Mouse (Mus musculus) forebrain, embryonic 15.5 days (tissue): ENCODE measurements around the gene Fahd2a. TPM values are rescaled to one million over a fixed set of nuclear protein-coding genes. Genes with fewer than 3 reads are reported as not detected.

Source experiments
- ATAC-seq: fragments of 200-750 bp; cut with Nextera tagmentation; replicated peaks from 2 replicates; pipeline ENCODE4 v1.8.0; 2017; ENCODE audit warnings: mild to moderate bottlenecking, moderate TSS enrichment, moderate library complexity
- H3K27ac ChIP-seq: fragments of 300-500 bp; sonication (generic); replicated peaks from 2 replicates; pipeline ENCODE4 v1.5.1; 2015; ENCODE audit warnings: mild to moderate bottlenecking, inconsistent platforms
- H3K27me3 ChIP-seq: fragments of 300-500 bp; sonication (generic); 2 replicates; pipeline ENCODE4 v1.6.1; 2015; ENCODE audit warnings: inconsistent platforms
- H3K36me3 ChIP-seq: fragments of 300-500 bp; sonication (generic); 2 replicates; pipeline ENCODE4 v1.6.1; 2015; ENCODE audit warnings: mild to moderate bottlenecking, inconsistent platforms
- H3K4me1 ChIP-seq: fragments of 300-500 bp; sonication (generic); 2 replicates; pipeline ENCODE4 v1.6.1; 2015; ENCODE audit warnings: inconsistent platforms
- H3K4me2 ChIP-seq: fragments of 300-500 bp; sonication (generic); replicated peaks from 2 replicates; pipeline ENCODE4 v1.6.1; 2015; ENCODE audit warnings: mild to moderate bottlenecking, inconsistent platforms
- H3K4me3 ChIP-seq: fragments of 300-500 bp; sonication (generic); 2 replicates; pipeline ENCODE4 v1.5.1; 2015; ENCODE audit warnings: mild to moderate bottlenecking, inconsistent platforms
- H3K9ac ChIP-seq: fragments of 300-500 bp; sonication (generic); replicated peaks from 2 replicates; pipeline ENCODE4 v1.6.1; 2015; ENCODE audit warnings: mild to moderate bottlenecking, inconsistent platforms
- H3K9me3 ChIP-seq: fragments of 300-500 bp; sonication (generic); 2 replicates; pipeline ENCODE4 v1.6.1; 2016; ENCODE audit warnings: inconsistent platforms
- WGBS: fragments of 180-500 bp; shearing (Covaris S2); methylation state at CpG from one replicate; pipeline ENCODE4 v1.1.7; 2015; ENCODE audit warnings: mixed read lengths; 5-methylcytosine and 5-hydroxymethylcytosine counted together
- polyA plus RNA-seq: library from polyadenylated mRNA; unstranded; fragments of >200 nt; fragmentation: Nextera tagmentation; extraction: Ambion mirVana; gene quantifications from 2 replicates; pipeline ENCODE4 v1.2.1, GENCODE M21; 2015

Gene Fahd2a
- polyA plus RNA-seq, 1 experiment from 2014 or later: 29.9 TPM

GRCm38 (mm10) chr2:127461351-127461750 lies 17.0 kb upstream of the Fahd2a start:
- H3K27me3 ChIP-seq: no peaks in the 10 kb centered on the region
- H3K4me2 ChIP-seq: no peak overlapping the region
- no peaks in the 10 kb centered on the region for H3K36me3 ChIP-seq
- H3K4me3 ChIP-seq: no peak overlapping the region
- H3K9me3 ChIP-seq: no peaks in the 10 kb centered on the region
- H3K27ac ChIP-seq: no peak overlapping the region
- 61% methylated on average over 9 of the region's 9 CpGs for WGBS
- no peak overlapping the region for H3K9ac ChIP-seq
- no peaks in the 10 kb centered on the region for H3K4me1 ChIP-seq
- no peak for ATAC-seq

DNA sequence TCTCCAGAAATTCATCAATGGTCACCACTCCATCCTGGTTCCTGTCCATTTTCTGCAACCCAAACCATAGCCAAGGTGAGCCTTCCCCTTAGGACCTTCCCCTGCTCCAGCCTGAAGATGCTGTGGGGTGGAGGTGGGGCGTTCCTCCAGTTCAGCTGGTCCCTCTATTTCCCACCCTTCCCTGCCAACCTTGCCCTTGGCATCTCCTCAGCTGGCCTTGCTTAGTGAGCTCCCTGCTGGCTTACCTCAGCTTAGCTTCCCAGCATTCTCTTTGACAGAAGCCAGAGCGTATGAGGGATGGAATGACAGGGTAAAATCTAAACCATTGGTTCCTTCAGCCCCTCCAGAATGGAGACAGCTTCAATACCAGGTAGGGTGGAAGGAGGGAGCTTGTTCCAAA lies 15.0 kb upstream of the Fahd2a start:
- ATAC-seq: no peak
- Histone ChIP-seq H3K4me1 (no peaks in the 10 kb centered on the region), H3K4me2 (no peak overlapping the region), H3K36me3 (no peaks in the 10 kb centered on the region), H3K27me3 (no peaks in the 10 kb centered on the region), H3K9ac (no peak overlapping the region), H3K9me3 (no peaks in the 10 kb centered on the region), H3K4me3 (no peak overlapping the region), H3K27ac (no peak overlapping the region)
- 70% methylated on average over 2 of the region's 2 CpGs for WGBS

GRCm38 (mm10) chr2:127453764-127454163 lies 9.4 kb upstream of the Fahd2a start:
- no peak overlapping the region for H3K9ac ChIP-seq
- no peaks in the 10 kb centered on the region for H3K9me3 ChIP-seq
- no peak overlapping the region for H3K27ac ChIP-seq
- H3K4me3 ChIP-seq: no peak overlapping the region
- peaks cover 5% of the 10 kb centered on the region; the same call in 1 of the 2 replicates for H3K27me3 ChIP-seq
- H3K4me2 ChIP-seq: no peak overlapping the region
- H3K4me1 ChIP-seq: no peaks in the 10 kb centered on the region
- no peak for ATAC-seq
- H3K36me3 ChIP-seq: no peaks in the 10 kb centered on the region
- 5% methylated on average over 5 of the region's 5 CpGs for WGBS

- H3K9ac ChIP-seq: no peak overlapping the region
- H3K9me3 ChIP-seq: no peaks in the 10 kb centered on the region
- peaks cover 5% of the 10 kb centered on the region; the same call in 1 of the 2 replicates for H3K27me3 ChIP-seq
- H3K4me2 ChIP-seq: no peak overlapping the region
- H3K4me3 ChIP-seq: no peak overlapping the region
- ATAC-seq: no peak
- no peaks in the 10 kb centered on the region for H3K36me3 ChIP-seq
- no peaks in the 10 kb centered on the region for H3K4me1 ChIP-seq
- 85% methylated on average over 9 of the region's 9 CpGs for WGBS
- no peak overlapping the region for H3K27ac ChIP-seq
Measured at GRCm38 (mm10) chr2:127453141-127453540, 8.8 kb upstream of the Fahd2a start.

GRCm38 (mm10) chr2:127451748-127452147 lies 7.4 kb upstream of the Fahd2a start:
- no peaks in the 10 kb centered on the region for H3K36me3 ChIP-seq
- H3K27ac ChIP-seq: no peak overlapping the region
- no peak overlapping the region for H3K9ac ChIP-seq
- peaks cover 5% of the 10 kb centered on the region; the same call in 1 of the 2 replicates for H3K27me3 ChIP-seq
- 48% methylated on average over 6 of the region's 6 CpGs for WGBS
- no peak for ATAC-seq
- no peaks in the 10 kb centered on the region for H3K4me1 ChIP-seq
- H3K4me3 ChIP-seq: no peak overlapping the region
- no peaks in the 10 kb centered on the region for H3K9me3 ChIP-seq
- no peak overlapping the region for H3K4me2 ChIP-seq

DNA sequence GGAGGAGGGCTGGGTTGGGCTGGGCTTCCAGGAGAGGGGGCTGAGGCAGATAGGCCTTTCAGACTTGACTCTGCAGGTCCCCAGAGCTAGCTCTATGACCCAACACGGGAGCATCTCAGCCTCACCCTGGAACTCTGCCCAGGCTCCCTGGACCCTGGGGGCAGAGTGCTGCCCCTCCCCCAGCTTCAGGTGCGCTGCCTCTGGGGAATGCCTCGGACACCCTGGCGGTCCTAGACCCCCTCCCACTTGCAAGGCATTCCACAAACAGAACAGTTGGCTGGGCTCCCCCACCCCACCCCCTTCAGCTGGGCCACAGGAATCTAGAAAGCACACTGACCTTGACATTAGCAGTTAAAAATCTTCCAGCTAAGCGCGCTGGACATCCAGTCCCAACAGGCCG lies 5.3 kb upstream of the Fahd2a start:
- no peak overlapping the region for H3K4me3 ChIP-seq
- peaks cover 5% of the 10 kb centered on the region; the same call in 1 of the 2 replicates for H3K27me3 ChIP-seq
- no peak overlapping the region for H3K27ac ChIP-seq
- 45% methylated on average over 7 of the region's 7 CpGs for WGBS
- no peak overlapping the region for H3K4me2 ChIP-seq
- H3K9me3 ChIP-seq: no peaks in the 10 kb centered on the region
- no peak overlapping the region for H3K9ac ChIP-seq
- no peak for ATAC-seq
- H3K4me1 ChIP-seq: peaks cover 3% of the 10 kb centered on the region
- H3K36me3 ChIP-seq: no peaks in the 10 kb centered on the region

- H3K4me2 ChIP-seq: no peak overlapping the region
- no peaks in the 10 kb centered on the region for H3K9me3 ChIP-seq
- no peak overlapping the region for H3K9ac ChIP-seq
- H3K4me1 ChIP-seq: peaks cover 25% of the 10 kb centered on the region
- no peak overlapping the region for H3K4me3 ChIP-seq
- WGBS: 38% methylated on average over 3 of the region's 3 CpGs
- ATAC-seq: no peak
- no peaks in the 10 kb centered on the region for H3K27me3 ChIP-seq
- H3K36me3 ChIP-seq: no peaks in the 10 kb centered on the region
- H3K27ac ChIP-seq: no peak overlapping the region
Measured at GRCm38 (mm10) chr2:127446847-127447246, 2.5 kb upstream of the Fahd2a start.

DNA sequence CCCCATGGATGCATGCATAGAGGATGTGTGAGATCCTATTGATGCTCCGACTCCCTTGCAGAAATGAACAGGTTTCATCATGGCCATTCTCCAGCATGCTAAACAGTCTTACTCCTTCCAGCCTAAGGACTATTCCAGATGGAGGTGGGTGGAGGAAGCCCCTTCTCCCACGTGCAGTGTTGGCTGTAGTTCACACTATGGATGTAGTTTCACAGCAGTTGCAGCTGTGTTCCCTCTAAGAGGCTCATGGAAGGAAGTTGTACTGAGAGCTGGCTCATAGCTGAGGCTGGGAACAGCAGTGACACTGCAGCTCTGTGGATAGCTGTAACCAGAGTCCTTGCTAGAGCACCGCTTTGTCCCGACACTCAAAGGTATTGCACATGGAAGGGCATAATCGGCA lies 6.7 kb downstream of the Fahd2a start:
- H3K4me2 ChIP-seq: no peak overlapping the region
- WGBS: 88% methylated on average over 5 of the region's 5 CpGs
- H3K9me3 ChIP-seq: no peaks in the 10 kb centered on the region
- H3K36me3 ChIP-seq: peaks cover 29% of the 10 kb centered on the region
- ATAC-seq: no peak
- no peak overlapping the region for H3K27ac ChIP-seq
- H3K27me3 ChIP-seq: no peaks in the 10 kb centered on the region
- 0 out of 2 replicates have a peak, but pooled peaks cover 6% of the 10 kb centered on the region for H3K4me1 ChIP-seq
- no peak overlapping the region for H3K9ac ChIP-seq
- no peak overlapping the region for H3K4me3 ChIP-seq

DNA sequence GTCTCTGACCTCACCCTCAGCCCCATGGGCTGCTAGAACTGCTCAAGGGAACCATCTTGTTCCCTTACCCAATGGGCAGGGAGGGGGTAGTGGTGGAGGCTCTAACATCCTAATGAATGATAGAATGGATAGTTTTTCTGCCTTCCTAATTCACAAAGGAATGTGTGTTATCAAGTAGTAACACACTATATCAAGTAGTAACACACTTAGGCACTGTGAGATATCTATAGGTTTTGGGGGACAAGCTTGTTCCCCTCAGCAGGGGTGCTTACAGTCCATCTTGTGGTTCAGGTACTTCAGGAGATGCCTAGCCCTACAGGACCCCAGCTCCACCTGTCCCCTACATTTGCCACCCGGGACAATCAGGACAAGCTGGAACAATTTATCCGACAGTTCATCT lies 8.8 kb downstream of the Fahd2a start:
- Histone ChIP-seq H3K4me2 (no peak overlapping the region), H3K27me3 (no peaks in the 10 kb centered on the region), H3K9me3 (no peaks in the 10 kb centered on the region), H3K36me3 (peaks cover 27% of the 10 kb centered on the region), H3K4me1 (no peaks in the 10 kb centered on the region), H3K9ac (no peak overlapping the region), H3K4me3 (no peak overlapping the region), H3K27ac (no peak overlapping the region)
- 96% methylated on average over 2 of the region's 2 CpGs for WGBS
- ATAC-seq: no peak

DNA sequence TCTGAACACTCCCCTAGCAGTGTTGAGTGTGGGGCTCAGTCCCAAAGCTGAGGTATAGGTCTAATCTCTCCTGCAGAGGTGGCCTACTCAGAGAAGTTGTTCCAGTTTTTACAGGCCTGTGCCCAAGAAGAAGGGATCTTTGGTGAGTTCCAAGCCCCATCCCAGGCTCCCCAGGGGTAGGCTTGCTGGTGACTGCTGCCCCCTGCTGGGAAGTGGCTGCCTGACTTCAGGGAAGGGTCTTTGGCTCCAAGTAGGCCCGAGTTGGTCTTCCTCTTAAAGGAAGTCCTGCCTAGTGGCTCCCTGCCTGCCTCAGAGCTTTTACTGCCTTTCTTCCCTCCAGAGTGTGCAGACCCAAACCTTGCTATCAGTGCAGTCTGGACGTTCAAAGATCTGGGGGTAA lies 9.2 kb downstream of the Fahd2a start:
- Histone ChIP-seq H3K27ac (no peak overlapping the region), H3K27me3 (no peaks in the 10 kb centered on the region)

GRCm38 (mm10) chr2:127433487-127434295 lies 10.7 kb downstream of the Fahd2a start:
- Histone ChIP-seq H3K27ac (no peak overlapping the region), H3K4me3 (no peak overlapping the region), H3K9ac (no peak overlapping the region), H3K9me3 (no peaks in the 10 kb centered on the region), H3K27me3 (no peaks in the 10 kb centered on the region), H3K36me3 (peaks cover 27% of the 10 kb centered on the region), H3K4me2 (no peak overlapping the region), H3K4me1 (no peaks in the 10 kb centered on the region)
- 91% methylated on average over 9 of the region's 9 CpGs for WGBS
- no peak for ATAC-seq

More for the DNA sequence above, 9.2 kb downstream of the Fahd2a start:
- Histone ChIP-seq H3K9ac (no peak overlapping the region), H3K36me3 (peaks cover 27% of the 10 kb centered on the region), H3K9me3 (no peaks in the 10 kb centered on the region), H3K4me1 (no peaks in the 10 kb centered on the region), H3K4me3 (no peak overlapping the region), H3K4me2 (no peak overlapping the region)
- ATAC-seq: no peak
- 38% methylated on average over 2 of the region's 2 CpGs for WGBS

DNA sequence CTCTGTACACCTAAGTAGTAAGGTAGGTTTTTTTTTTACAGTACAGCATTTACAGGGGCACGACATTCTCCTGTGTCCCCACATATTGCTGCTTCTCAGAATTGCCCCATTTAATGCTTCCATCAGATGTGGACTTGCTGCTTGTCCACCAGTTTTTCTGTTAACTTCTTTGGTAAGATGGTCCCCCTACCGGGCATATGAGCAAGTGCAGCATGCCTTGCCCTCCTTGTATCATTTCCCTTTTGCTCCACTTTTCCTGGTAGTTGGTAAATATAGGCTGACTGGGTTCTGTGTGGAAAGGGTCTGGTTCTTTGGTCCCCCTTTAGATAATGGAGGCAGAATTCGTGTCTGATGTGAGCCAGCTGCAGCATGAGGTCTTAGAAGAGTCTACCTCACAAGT lies 14.1 kb downstream of the Fahd2a start:
- H3K4me3 ChIP-seq: no peak overlapping the region
- H3K27me3 ChIP-seq: no peaks in the 10 kb centered on the region
- no peak for ATAC-seq
- no peaks in the 10 kb centered on the region for H3K4me1 ChIP-seq
- no peak overlapping the region for H3K4me2 ChIP-seq
- H3K9me3 ChIP-seq: no peaks in the 10 kb centered on the region
- 0 out of 2 replicates have a peak, but pooled peaks cover under 1% of the 10 kb centered on the region for H3K36me3 ChIP-seq
- 22% methylated on average over 3 of the region's 3 CpGs for WGBS
- no peak overlapping the region for H3K9ac ChIP-seq
- H3K27ac ChIP-seq: no peak overlapping the region

GRCm38 (mm10) chr2:127424977-127425376 lies 19.4 kb downstream of the Fahd2a start, which contains the start of gene Gpat2:
Gpat2 (plus strand) TSS chr2:127425199.
- Histone ChIP-seq H3K27ac (no peak within 1 kb of the TSS), H3K4me1 (no peaks in the 10 kb centered on the region), H3K27me3 (no peaks in the 10 kb centered on the region), H3K9ac (no peak within 1 kb of the TSS), H3K36me3 (no peaks in the 10 kb centered on the region), H3K4me2 (no peak within 1 kb of the TSS), H3K9me3 (no peaks in the 10 kb centered on the region), H3K4me3 (no peak within 1 kb of the TSS)
- WGBS: 86% methylated on average over 17 of the region's 17 CpGs
- no peak for ATAC-seq
